Mouse (Mus musculus) frontal cortex, adult 2 months (tissue): ENCODE measurements around the gene Tmem8. TPM values are rescaled to one million over a fixed set of nuclear protein-coding genes. Genes with fewer than 3 reads are reported as not detected.
"Not testable (repeated sequence)": the region's sequence is repeated elsewhere in the genome, so short reads cannot be mapped to it uniquely, and the experiment has no call there.

Source experiments
- DNase-seq, 2 experiments: peaks; one replicate each; pipeline ENCODE4 v3.0.0; 2022; ENCODE audit warnings: low spot score in 1 of 2; ENCODE audit errors: extremely low spot score in 1 of 2
- polyA plus RNA-seq: library from polyadenylated mRNA; depleted of rRNA; stranded (reverse); fragments of >200 nt; gene quantifications from 2 replicates; pipeline ENCODE4 v1.2.3, GENCODE M21; 2012

Tmem8 gene
- polyA plus RNA-seq, 1 experiment = 31.4 TPM

GRCm38 (mm10) chr17:26111024-26111423, 2.1 kb upstream of the Tmem8 start:
- DNase-seq = no peak

GRCm38 (mm10) chr17:26111722-26112121, 1.4 kb upstream of the Tmem8 start:
- no peak for DNase-seq

DNA sequence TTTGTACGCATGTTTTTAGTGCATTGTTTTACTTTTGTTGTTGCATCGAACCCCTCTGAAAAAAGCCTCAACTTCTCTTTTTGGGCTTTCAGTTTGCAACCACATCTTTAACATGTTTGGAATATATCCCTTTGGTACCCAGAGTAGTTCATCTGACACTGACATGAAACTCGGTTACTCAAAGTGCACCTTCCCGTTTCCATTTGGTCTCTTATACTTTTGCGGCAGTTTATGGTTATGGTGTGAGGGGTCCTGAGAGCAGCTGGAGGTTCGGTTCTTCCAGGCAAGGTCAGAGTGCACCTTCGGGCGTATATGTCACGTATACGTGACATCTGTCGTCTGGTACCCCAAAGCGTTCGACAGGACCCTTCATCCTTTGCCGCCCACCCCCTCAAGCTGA, 348 bp upstream of the Tmem8 start:
- DNase-seq = no peak

DNA sequence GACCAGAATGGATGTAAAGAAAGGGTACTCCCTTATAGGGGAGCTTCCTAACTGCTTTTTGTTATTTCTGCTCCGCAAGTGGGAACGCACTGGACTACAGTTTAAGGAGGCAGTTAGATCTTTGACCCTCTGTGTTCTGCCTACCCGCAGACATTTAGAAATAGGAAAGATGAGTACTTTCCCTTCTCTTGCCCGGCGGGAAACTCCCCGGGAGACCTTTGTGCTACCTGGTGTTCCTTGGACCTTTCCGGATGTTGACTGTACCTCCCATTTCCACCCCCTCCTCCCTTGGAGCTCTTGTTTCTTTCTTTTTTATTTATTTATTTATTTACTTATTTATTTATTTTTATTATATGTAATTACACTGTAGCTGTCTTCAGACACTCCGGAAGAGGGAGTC, 962 bp downstream of the Tmem8 start:
- DNase-seq = no peak

DNA sequence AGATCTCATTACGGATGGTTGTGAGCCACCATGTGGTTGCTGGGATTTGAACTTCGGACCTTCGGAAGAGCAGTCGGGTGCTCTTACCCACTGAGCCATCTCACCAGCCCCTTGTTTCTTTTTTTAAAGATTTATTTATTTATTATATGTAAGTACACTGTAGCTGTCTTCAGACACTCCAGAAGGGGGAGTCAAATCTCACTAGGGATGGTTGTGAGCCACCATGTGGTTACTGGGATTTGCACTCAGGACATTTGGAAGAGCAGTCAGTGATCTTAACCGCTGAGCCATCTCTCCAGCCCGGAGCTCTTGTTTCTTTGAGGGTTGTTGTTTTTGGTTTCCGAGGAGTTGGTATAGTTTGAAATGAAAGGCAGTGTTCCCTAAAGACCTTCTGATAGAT, 1.4 kb downstream of the Tmem8 start:
- DNase-seq = not testable (repeated sequence)

- no peak for DNase-seq
Measured at GRCm38 (mm10) chr17:26115205-26115898, 2.3 kb downstream of the Tmem8 start.

DNA sequence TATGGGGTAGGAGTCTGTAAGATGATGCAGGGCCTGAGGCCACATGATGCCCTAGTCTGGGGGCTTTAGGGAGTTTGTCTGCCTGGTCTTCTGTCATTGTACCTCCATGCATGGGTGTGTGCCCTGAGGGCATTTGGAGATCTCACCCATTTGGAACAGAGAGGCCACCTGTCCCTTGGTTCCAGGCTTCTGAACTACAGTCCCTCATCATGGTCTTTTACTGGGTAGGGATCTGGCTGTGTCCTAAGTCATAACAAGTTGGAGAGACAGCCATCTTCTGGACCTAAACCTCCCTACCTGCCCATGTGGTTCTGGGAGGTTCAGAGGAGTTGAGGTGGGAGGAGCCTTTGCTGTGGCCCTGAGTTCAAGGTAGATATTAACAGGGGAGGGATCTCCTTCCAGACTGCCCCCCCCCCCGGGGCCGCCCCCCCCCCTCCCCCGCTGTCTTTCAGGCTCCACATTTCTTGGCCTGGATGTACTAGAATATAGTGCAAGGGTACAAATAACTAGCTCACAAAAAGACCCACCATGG, 2.9 kb downstream of the Tmem8 start:
- no peak for DNase-seq

DNA sequence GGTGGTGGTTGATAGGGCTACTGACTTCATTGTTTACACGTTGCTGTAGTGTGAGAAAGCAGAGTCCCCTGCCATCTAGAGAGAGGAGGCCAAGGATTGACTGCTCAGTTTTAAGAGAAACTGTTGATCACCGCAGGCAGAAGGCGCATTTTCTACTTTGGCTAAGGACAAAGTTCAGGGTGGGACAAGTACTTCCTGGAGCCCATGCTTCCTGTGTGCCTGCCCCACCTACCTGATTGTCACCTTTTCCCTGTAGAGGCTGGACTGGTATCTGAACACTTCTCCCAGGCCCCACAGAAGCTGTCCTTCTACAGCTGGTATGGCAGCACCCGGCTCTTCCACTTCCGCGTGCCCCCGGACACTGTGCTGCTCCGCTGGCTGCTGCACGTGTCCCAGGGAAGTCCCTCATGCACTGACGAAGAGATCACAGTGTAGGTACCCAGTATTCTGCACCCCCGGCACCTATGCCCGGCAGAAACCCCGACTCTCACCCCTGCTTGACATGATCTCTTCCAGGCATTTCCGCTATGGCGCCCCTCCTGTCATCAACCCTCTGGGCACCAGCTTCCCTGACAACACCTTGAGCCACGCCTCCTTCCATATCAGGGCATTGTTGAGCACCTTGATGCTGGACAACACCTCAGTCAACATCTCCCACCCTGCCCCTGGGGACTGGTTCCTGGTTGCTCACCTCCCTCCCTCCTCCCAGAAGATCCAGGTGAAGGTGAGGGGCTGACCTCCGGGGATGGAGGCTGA, 3.6 kb downstream of the Tmem8 start:
- no peak for DNase-seq

GRCm38 (mm10) chr17:26119766-26120710, 6.9 kb downstream of the Tmem8 start:
- DNase-seq = peak in 1 of 2 experiments; percentile 68

- DNase-seq = no peak
Measured at GRCm38 (mm10) chr17:26122431-26123140, 9.5 kb downstream of the Tmem8 start.

- DNase-seq = peak; percentile 82 to 92
Measured at GRCm38 (mm10) chr17:26123267-26123684, 10.2 kb downstream of the Tmem8 start, which contains the start of gene Mrpl28. Mrpl28 (plus strand) TSS chr17:26123500.

DNA sequence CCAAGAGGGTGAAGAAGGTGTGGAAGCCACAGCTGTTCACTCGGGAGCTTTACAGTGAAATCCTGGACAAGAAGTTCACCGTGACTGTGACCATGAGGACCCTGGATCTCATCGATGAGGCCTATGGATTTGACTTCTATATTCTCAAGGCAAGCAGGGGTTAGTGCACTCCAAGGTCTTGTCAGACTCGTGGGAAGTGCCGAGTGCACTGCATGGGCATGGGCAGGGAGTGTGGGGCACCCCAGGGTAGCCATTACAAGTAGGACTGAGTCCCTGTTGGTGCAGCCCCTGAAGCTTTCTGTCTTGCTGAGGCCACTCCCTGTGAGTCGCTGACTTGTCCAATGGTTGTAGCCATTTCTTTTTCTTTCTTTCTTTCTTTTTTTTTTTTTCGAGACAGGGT, 11.5 kb downstream of the Tmem8 start:
- DNase-seq = no peak

- no peak for DNase-seq
Measured at GRCm38 (mm10) chr17:26125226-26125625, 12.1 kb downstream of the Tmem8 start.

DNA sequence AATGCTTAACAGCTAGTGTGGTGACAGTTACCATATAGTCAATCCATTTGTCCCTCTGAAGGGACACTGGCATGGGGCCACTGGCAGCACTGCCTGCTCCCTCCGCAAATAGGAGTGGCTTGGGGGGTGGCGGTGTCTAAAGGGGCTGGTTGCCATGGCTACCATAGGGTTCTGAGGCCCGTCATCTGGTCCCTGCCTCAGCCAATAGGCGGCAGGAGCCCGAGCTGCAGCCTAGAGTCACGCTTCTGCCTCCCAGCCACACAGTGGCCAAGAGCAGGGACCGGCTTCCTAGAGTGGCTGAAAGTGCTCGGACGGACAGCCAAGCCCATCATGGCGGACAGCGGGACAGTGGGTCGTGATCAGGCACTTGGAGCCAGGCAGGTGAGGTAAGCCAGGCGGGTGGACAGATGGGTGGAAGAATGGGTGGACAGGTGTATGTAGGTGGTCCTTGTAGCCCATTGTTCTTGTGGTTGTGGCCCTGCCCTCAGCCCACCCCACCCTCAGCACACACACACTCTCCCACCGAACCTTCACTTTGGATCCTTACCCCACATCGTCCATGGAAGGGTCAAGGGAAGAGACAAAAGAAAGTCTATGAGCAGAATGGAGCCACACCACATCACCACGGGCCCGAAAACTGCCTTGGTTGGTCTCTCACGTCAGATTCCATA, 18.1 kb downstream of the Tmem8 start:
- no peak for DNase-seq

DNA sequence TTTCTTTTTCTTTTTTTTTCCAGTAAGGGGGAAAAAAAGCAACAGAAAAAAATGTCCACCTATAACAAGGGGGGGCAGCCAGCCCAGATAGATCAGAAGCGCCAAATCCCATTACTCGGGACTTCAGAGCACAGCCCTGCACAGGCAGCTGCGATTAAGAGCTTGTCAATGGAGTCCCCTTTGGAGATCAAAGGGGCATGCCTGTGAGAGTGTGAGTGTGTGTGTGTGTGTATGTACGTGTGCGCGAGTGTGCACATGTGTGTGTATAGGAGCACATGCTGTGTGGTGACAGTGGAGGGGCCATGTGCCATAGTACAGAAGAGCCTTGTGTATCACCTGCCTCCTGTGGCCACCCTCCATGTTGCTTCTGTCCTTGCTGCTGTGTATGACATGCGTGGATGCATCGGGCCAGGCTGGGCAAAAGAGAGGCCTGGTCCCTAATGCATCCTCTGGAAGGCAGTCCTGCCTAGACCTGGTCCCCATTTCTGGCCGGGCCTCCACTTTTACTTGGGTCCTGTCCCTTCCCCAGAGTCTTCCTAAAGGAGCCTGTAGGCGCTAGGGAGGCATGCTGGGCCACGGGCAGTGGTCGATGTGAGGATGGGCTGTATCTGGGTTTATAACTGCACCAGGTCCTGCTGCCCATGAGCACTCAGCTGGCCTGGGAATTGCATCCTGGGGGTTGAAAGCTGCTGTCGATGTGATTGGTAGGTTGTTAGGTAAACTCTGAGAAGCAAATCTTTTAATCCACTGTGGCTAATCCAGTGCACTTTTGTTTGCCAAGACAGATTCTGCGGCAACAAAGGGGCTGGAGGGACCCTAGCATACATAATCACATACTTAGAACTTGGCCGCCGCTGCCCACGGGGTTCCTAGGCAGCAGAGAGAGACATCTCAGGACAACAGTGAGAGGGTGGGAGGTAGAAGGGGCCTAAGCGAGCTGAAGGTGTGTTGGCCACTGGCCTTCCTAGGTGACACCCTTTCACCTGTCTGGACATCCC, 19.1 kb downstream of the Tmem8 start:
- no peak for DNase-seq

GRCm38 (mm10) chr17:26137106-26137750, 24.1 kb downstream of the Tmem8 start:
- no peak for DNase-seq

DNA sequence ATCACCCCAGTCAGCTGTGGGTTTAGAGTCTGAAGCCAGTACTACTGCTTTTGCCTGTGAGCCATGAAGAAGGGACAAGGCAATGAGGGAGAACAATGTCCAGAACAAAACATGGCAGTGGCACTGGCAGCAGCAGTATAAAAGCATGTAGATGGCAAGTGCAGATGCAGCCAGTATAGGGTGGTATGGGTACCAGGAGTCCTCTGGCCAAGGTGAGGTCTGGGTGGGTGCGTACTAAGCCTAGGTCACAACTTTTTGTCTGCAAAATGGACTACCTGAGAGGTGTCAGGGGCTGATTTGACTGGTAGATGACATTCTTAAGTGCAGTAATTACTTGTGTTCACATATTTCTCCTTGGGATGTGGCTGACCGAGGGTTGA, 24.6 kb downstream of the Tmem8 start:
- no peak for DNase-seq
